Mouse (Mus musculus) MEL (cell line): ENCODE measurements around the gene Uba3. TPM values are rescaled to one million over a fixed set of nuclear protein-coding genes. Genes with fewer than 3 reads are reported as not detected.

Source experiments
- DNase-seq: peaks from one replicate; pipeline ENCODE4 v3.0.0; 2011; ENCODE audit warnings: low read depth, low spot score
- H3K27ac ChIP-seq: 2 replicates; pipeline ENCODE4 v1.5.1; 2012; ENCODE audit warnings: low read depth, mild to moderate bottlenecking, control low read depth, low read length, moderate library complexity; ENCODE audit not compliant: control insufficient read depth
- H3K27me3 ChIP-seq, 2 experiments: fragments of 150-350 bp in 1 of 2; sonication (generic) in 1 of 2; 2 replicates each; pipeline ENCODE4 v1.6.1; 2012; ENCODE audit warnings: low read length in 2 of 2, mild to moderate bottlenecking in 2 of 2, improper control_type of control experiment in 1 of 2, moderate library complexity in 1 of 2; ENCODE audit not compliant: insufficient read depth in 2 of 2, control insufficient read depth in 1 of 2
- H3K36me3 ChIP-seq, 2 experiments: 2 replicates each; pipeline ENCODE4 v1.6.1; 2012 to 2014; ENCODE audit warnings: low read length in 2 of 2, improper control_type of control experiment in 1 of 2, inconsistent platforms in 1 of 2, mild to moderate bottlenecking in 1 of 2; ENCODE audit not compliant: insufficient read depth in 2 of 2, control insufficient read depth in 1 of 2
- H3K4me1 ChIP-seq, 2 experiments: fragments of 150-350 bp in 1 of 2; sonication (generic) in 1 of 2; 2 replicates each; pipeline ENCODE4 v1.6.1; 2012; ENCODE audit warnings: low read length in 2 of 2, improper control_type of control experiment in 1 of 2, mild to moderate bottlenecking in 1 of 2; ENCODE audit not compliant: insufficient read depth in 2 of 2, control insufficient read depth in 1 of 2
- H3K4me3 ChIP-seq, 2 experiments: fragments of 150-350 bp in 1 of 2; sonication (generic) in 1 of 2; 2 replicates each; pipeline ENCODE4 v1.5.1; 2012; ENCODE audit warnings: low read depth in 2 of 2, low read length in 2 of 2, mild to moderate bottlenecking in 2 of 2, moderate library complexity in 2 of 2, control low read depth in 1 of 2, improper control_type of control experiment in 1 of 2; ENCODE audit not compliant: control insufficient read depth in 1 of 2, insufficient read depth in 1 of 2
- H3K79me2 ChIP-seq: 2 replicates; pipeline ENCODE4 v1.6.1; 2012; ENCODE audit warnings: mild to moderate bottlenecking, low read length, moderate library complexity; ENCODE audit not compliant: control insufficient read depth, poor library complexity, insufficient read depth
- H3K9ac ChIP-seq: 2 replicates; pipeline ENCODE4 v1.6.1; 2012; ENCODE audit warnings: low read depth, mild to moderate bottlenecking, control low read depth, low read length, moderate library complexity; ENCODE audit not compliant: control insufficient read depth, poor library complexity, severe bottlenecking
- H3K9me3 ChIP-seq: fragments of 150-350 bp; sonication (generic); replicated peaks from 2 replicates; pipeline ENCODE4 v1.6.1; 2012; ENCODE audit warnings: mild to moderate bottlenecking, low read length, improper control_type of control experiment, moderate library complexity; ENCODE audit not compliant: insufficient read depth
- CHD1 ChIP-seq: IDR thresholded peaks from 2 replicates; pipeline ENCODE4 v1.6.1; 2012; ENCODE audit warnings: low read depth, mild to moderate bottlenecking, inconsistent platforms, low read length, improper control_type of control experiment
- ELF1 ChIP-seq: IDR thresholded peaks from 2 replicates; pipeline ENCODE4 v1.6.1; 2014; ENCODE audit warnings: low read depth, mild to moderate bottlenecking, inconsistent platforms, low read length, improper control_type of control experiment, moderate library complexity
- EP300 ChIP-seq, 2 experiments: IDR thresholded peaks; 2 replicates each; pipeline ENCODE4 v1.6.1; 2011; ENCODE audit warnings: improper control_type of control experiment in 2 of 2, low read length in 2 of 2, low read depth in 1 of 2, mild to moderate bottlenecking in 1 of 2
- GATA1 ChIP-seq: IDR thresholded peaks from 2 replicates; pipeline ENCODE4 v1.6.1; 2011; ENCODE audit warnings: low read depth, low read length, improper control_type of control experiment
- HCFC1 ChIP-seq: IDR thresholded peaks from 2 replicates; pipeline ENCODE4 v1.6.1; 2012; ENCODE audit warnings: low read depth, mild to moderate bottlenecking, inconsistent platforms, low read length, improper control_type of control experiment, moderate library complexity
- JUND ChIP-seq: IDR thresholded peaks from 2 replicates; pipeline ENCODE4 v1.6.1; 2011; ENCODE audit warnings: low read depth, mild to moderate bottlenecking, improper control_type of control experiment, low read length
- MXI1 ChIP-seq: IDR thresholded peaks from 2 replicates; pipeline ENCODE4 v1.6.1; 2011; ENCODE audit warnings: mild to moderate bottlenecking, low read depth, low read length, improper control_type of control experiment
- MYB ChIP-seq: IDR thresholded peaks from 2 replicates; pipeline ENCODE4 v1.6.1; 2011; ENCODE audit warnings: mild to moderate bottlenecking, low read depth, low read length, improper control_type of control experiment
- NELFE ChIP-seq: IDR thresholded peaks from 2 replicates; pipeline ENCODE4 v1.6.1; 2011; ENCODE audit warnings: low read depth, low read length, improper control_type of control experiment
- NRF1 ChIP-seq: IDR thresholded peaks from 2 replicates; pipeline ENCODE4 v1.6.1; 2014; ENCODE audit warnings: low read depth, mild to moderate bottlenecking, inconsistent platforms, low read length, improper control_type of control experiment, moderate library complexity; ENCODE audit not compliant: poor library complexity, insufficient read depth, severe bottlenecking
- POLR2A ChIP-seq, 2 experiments: IDR thresholded peaks; 2 replicates each; pipeline ENCODE4 v1.6.1; 2011 to 2012; ENCODE audit warnings: low read length in 2 of 2, mild to moderate bottlenecking in 2 of 2, control low read depth in 1 of 2, improper control_type of control experiment in 1 of 2, low read depth in 1 of 2, moderate library complexity in 1 of 2; ENCODE audit not compliant: control insufficient read depth in 1 of 2, insufficient read depth in 1 of 2, poor library complexity in 1 of 2
- POLR2AphosphoS2 ChIP-seq: IDR thresholded peaks from 2 replicates; pipeline ENCODE4 v1.6.1; 2011; ENCODE audit warnings: low read length, improper control_type of control experiment
- RAD21 ChIP-seq: IDR thresholded peaks from 2 replicates; pipeline ENCODE4 v1.6.1; 2011; ENCODE audit warnings: mild to moderate bottlenecking, low read depth, low read length, improper control_type of control experiment
- SIN3A ChIP-seq: IDR thresholded peaks from 2 replicates; pipeline ENCODE4 v1.6.1; 2012; ENCODE audit warnings: low read length, improper control_type of control experiment, inconsistent platforms
- SMC3 ChIP-seq: IDR thresholded peaks from 2 replicates; pipeline ENCODE4 v1.6.1; 2011; ENCODE audit warnings: low read depth, low read length, improper control_type of control experiment
- TAL1 ChIP-seq: IDR thresholded peaks from 2 replicates; pipeline ENCODE4 v1.6.1; 2012; ENCODE audit warnings: mild to moderate bottlenecking, inconsistent platforms, low read length, moderate library complexity, mixed read lengths
- TBP ChIP-seq: IDR thresholded peaks from 2 replicates; pipeline ENCODE4 v1.8.0; 2011; ENCODE audit warnings: low read depth, low read length, improper control_type of control experiment
- TCF12 ChIP-seq: IDR thresholded peaks from 2 replicates; pipeline ENCODE4 v1.6.1; 2014; ENCODE audit warnings: low read depth, mild to moderate bottlenecking, inconsistent platforms, low read length, improper control_type of control experiment, moderate library complexity
- UBTF ChIP-seq: IDR thresholded peaks from 2 replicates; pipeline ENCODE4 v1.6.1; 2012; ENCODE audit warnings: low read depth, mild to moderate bottlenecking, inconsistent platforms, low read length, improper control_type of control experiment, moderate library complexity, borderline replicate concordance; ENCODE audit not compliant: insufficient read depth
- USF2 ChIP-seq, 2 experiments: IDR thresholded peaks; 2 replicates each; pipeline ENCODE4 v1.6.1; 2011 to 2012; ENCODE audit warnings: improper control_type of control experiment in 2 of 2, low read length in 2 of 2, borderline replicate concordance in 1 of 2, inconsistent platforms in 1 of 2, low read depth in 1 of 2, mild to moderate bottlenecking in 1 of 2; ENCODE audit not compliant: insufficient read depth in 1 of 2
- ZC3H11A ChIP-seq: IDR thresholded peaks from 2 replicates; pipeline ENCODE4 v1.6.1; 2012; ENCODE audit warnings: low read depth, mild to moderate bottlenecking, inconsistent platforms, low read length, improper control_type of control experiment
- ZNF384 ChIP-seq: IDR thresholded peaks from 2 replicates; pipeline ENCODE4 v1.6.1; 2012; ENCODE audit warnings: low read depth, mild to moderate bottlenecking, inconsistent platforms, low read length, improper control_type of control experiment
- polyA plus RNA-seq, 2 experiments: library from polyadenylated mRNA; stranded (reverse) in 1 of 2; unstranded in 1 of 2; fragments of >175 nt in 1 of 2; fragments of >200 nt in 1 of 2; gene quantifications; 2 replicates each; pipeline versions ENCODE4 v1.2.1 to v1.2.4; 2012; ENCODE audit warnings: low replicate concordance in 2 of 2, low read depth in 1 of 2; ENCODE audit not compliant: insufficient read length in 2 of 2, insufficient read depth in 1 of 2, missing spikeins in 1 of 2
- total RNA-seq: library from RNA; depleted of rRNA; stranded (reverse); fragments of 300-350 nt; gene quantifications from 2 replicates; pipeline ENCODE4 v1.2.3, GENCODE M21; 2012

Gene Uba3
- total and polyA plus RNA-seq, 3 experiments, result 37.1 to 38.1 TPM; not detected in 1

GRCm38 (mm10) chr6:97222321-97222720, 16.9 kb upstream of the Uba3 start:
- no peak for DNase-seq
- TF ChIP-seq UBTF, result no peak
- no peak for TF ChIP-seq NRF1
- no peak for TF ChIP-seq CHD1
- no peak for TF ChIP-seq POLR2A (IDR thresholded peaks at IDR 0.05; ENCODE audit: control insufficient read depth in 1 of 2, insufficient read depth in 1 of 2, low read depth in 1 of 2, low read length in 2 of 2, poor library complexity in 1 of 2)
- TF ChIP-seq POLR2AphosphoS2, result no peak
- TF ChIP-seq JUND, result no peak
- no peak for TF ChIP-seq EP300 (IDR thresholded peaks at IDR 0.05; ENCODE audit: low read depth in 1 of 2, low read length in 2 of 2)
- TF ChIP-seq HCFC1, result no peak
- no peak for TF ChIP-seq SIN3A
- no peak for TF ChIP-seq MYB
- TF ChIP-seq TBP, result no peak
- no peak for TF ChIP-seq NELFE
- TF ChIP-seq SMC3, result no peak
- no peak for TF ChIP-seq ZC3H11A
- peaks cover 14 to 25% of the 10 kb centered on the region in 2 experiments for H3K4me1 ChIP-seq
- no peak overlapping the region for H3K9ac ChIP-seq
- no peak overlapping the region for H3K4me3 ChIP-seq
- no peaks in the 10 kb centered on the region for H3K27me3 ChIP-seq
- H3K79me2 ChIP-seq, result peaks cover 21% of the 10 kb centered on the region
- peaks cover 13 to 19% of the 10 kb centered on the region in 2 experiments for H3K36me3 ChIP-seq
- no peak overlapping the region for H3K27ac ChIP-seq
- no peaks in the 10 kb centered on the region for H3K9me3 ChIP-seq

- H3K9me3 ChIP-seq, result no peaks in the 10 kb centered on the region
- H3K27me3 ChIP-seq, result no peaks in the 10 kb centered on the region
- DNase-seq, result no peak
- peaks cover 24% of the 10 kb centered on the region for H3K79me2 ChIP-seq
- no peak overlapping the region for H3K27ac ChIP-seq
- H3K4me3 ChIP-seq, result no peak overlapping the region
- peaks cover 8 to 19% of the 10 kb centered on the region in 2 experiments for H3K36me3 ChIP-seq
- peaks cover 14 to 25% of the 10 kb centered on the region in 2 experiments for H3K4me1 ChIP-seq
- TF ChIP-seq TCF12, result no peak
- TF ChIP-seq MXI1, result no peak
- TF ChIP-seq GATA1, result no peak
- no peak for TF ChIP-seq RAD21
- TF ChIP-seq SMC3, result no peak
- TF ChIP-seq NRF1, result no peak
- no peak for TF ChIP-seq ELF1
- no peak for TF ChIP-seq TAL1
- no peak for TF ChIP-seq USF2 (IDR thresholded peaks at IDR 0.05; ENCODE audit: borderline replicate concordance in 1 of 2, insufficient read depth in 1 of 2, low read depth in 1 of 2, low read length in 2 of 2)
- TF ChIP-seq ZNF384, result no peak
- TF ChIP-seq NELFE, result no peak
- no peak overlapping the region for H3K9ac ChIP-seq
Measured at GRCm38 (mm10) chr6:97221205-97222025, 16.0 kb upstream of the Uba3 start.
